Mouse (Mus musculus): ENCODE measurements around the gene Tbk1.

GRCm38 (mm10) chr10:121568534-121568933 lies 18.1 kb downstream of the Tbk1 start:
- TF ChIP-seq SIN3A (IDR thresholded peaks at IDR 0.05; ENCODE audit: low read length) (no peak), CTCF (conservative IDR thresholded peaks at IDR 0.05 in 1 of 2, IDR thresholded peaks at IDR 0.05 in 1 of 2; ENCODE audit: low read depth in 2 of 2, low read length in 2 of 2) (no peak), POLR2A (IDR thresholded peaks at IDR 0.05; ENCODE audit: low read depth, low read length) (no peak), MYC (IDR thresholded peaks at IDR 0.05; ENCODE audit: low read depth, low read length) (no peak), EP300 (IDR thresholded peaks at IDR 0.05; ENCODE audit: low read length) (no peak), MAZ (IDR thresholded peaks at IDR 0.05; ENCODE audit: low read depth, low read length) (no peak), POLR2AphosphoS2 (IDR thresholded peaks at IDR 0.05; ENCODE audit: low read depth, low read length) (no peak), ZNF384 (IDR thresholded peaks at IDR 0.05; ENCODE audit: low read depth, low read length) (no peak), ZKSCAN1 (IDR thresholded peaks at IDR 0.05; ENCODE audit: borderline replicate concordance, low read depth, low read length) (no peak), MEF2A (IDR thresholded peaks at IDR 0.05; ENCODE audit: borderline replicate concordance, low read depth, low read length) (no peak), ZMIZ1 (IDR thresholded peaks at IDR 0.05; ENCODE audit: low read depth, low read length) (no peak), ELF1 (IDR thresholded peaks at IDR 0.05; ENCODE audit: low read depth, low read length) (no peak), MAX (IDR thresholded peaks at IDR 0.05; ENCODE audit: low read length) (no peak), ZC3H11A (IDR thresholded peaks at IDR 0.05; ENCODE audit: low read depth, low read length) (no peak)

All from CH12.LX (cell line).